Mouse (Mus musculus): ENCODE data around the gene Secisbp2l.

DNA sequence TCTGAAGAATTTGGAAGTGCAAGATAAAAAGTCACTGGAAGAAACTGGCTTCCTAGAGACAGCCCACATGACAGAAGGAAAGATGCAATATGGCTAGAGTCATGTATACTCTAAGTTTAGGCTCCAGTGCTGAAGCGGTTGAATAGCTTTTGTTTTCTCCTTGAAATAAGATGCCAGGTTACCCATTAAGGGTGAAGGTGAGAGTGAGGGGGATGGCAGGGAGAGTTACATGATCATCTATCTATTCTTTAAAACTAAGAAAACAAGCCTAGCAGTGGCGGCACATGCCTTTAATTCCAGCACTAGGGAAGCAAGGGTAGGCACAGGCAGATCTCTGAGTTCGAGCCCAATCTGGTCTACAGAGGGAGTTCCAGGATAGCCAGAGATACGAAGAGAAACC is 2.4 kb upstream of the Secisbp2l start:
- TF ChIP-seq CTCF (conservative IDR thresholded peaks at IDR 0.05; ENCODE audit: low read length) = no peak
- no peak for TF ChIP-seq POU5F1 (IDR thresholded peaks at IDR 0.05; ENCODE audit: borderline replicate concordance, low read length)

Measured in E14TG2a.4 (cell line).